Comparison of ENCODE assay signal across 13 mouse cellular contexts in the genomic region with DNA sequence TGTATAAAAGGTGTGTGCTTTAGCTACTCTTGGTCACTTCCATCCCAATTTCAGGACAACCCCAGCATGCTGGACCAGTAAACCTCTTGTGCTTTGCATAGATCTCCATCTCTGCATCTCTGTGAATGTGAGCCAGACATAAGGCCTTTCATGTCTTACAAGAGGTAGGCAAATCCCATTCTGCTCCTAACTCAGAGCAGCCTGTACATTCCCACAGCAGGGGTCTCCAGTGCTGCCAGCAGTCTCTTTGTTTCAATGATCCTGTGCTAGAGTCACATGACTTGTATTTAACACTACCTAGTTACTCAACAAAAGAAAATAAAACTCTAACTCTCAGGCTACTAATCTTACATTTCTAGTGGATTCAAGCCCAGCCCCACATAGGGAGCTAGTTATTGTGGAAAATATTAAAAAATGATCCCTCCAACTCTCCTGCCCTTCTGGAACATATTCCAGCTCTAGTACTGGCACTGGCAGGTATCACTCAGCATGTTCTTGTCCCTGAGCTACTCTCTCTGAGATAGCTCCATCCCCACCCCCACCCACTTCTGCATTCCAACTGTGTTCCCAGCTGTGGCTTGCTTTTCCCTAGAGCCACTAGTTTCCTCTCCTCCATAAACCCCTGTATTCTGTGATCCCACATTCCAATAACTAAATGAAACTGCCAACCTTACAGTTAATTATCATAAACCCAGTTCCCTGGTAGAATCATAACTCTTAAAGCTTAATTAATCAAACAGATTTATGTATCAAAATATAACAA. TPM values are rescaled to one million over a fixed set of nuclear protein-coding genes. Genes with fewer than 3 reads are reported as not detected.
"Had no signal": no experiment of that assay in that cellular context is flagged by ENCODE, and none has a peak within 500 bp of the region (broad histone marks: within the 10 kb centered on the region; RNA-seq: fewer than 3 reads in every experiment).

No protein-coding gene starts in this region.

RNA-seq across cellular contexts. Expression of a gene that starts 32.6 kb away (rescaled TPM):
- polyA plus RNA-seq: kidney, embryonic 16.5 days; limb, embryonic 10.5 days; limb, embryonic 15.5 days; liver, embryonic 11.5 days; liver, embryonic 14.5 days; liver, postnatal 0 days; lung, embryonic 14.5 days; lung, postnatal 0 days; macrophage; midbrain, embryonic 12.5 days; midbrain, embryonic 15.5 days; stomach, embryonic 15.5 days; thymus, postnatal 0 days had no signal
